Mouse (Mus musculus) spleen, postnatal 10 days (tissue): ENCODE measurements at regions not wholly inside any gene's neighbourhood (a gene's known extent, or its start where the extent isn't known, plus 50 kb on each side); places are given as distances from the start of the nearest gene placed in this dataset.
"Not testable (repeated sequence)": the region's sequence is repeated elsewhere in the genome, so short reads cannot be mapped to it uniquely, and the experiment has no call there.

ENCODE experiments used
- DNase-seq, 2 experiments: peaks; one replicate each; pipeline ENCODE4 v3.0.0; 2021 to 2022; ENCODE audit warnings: low spot score in 2 of 2

GRCm38 (mm10) chr5:148706323-148707120 is 153.9 kb upstream of the Ubl3 start:
- DNase-seq, result no peak

- DNase-seq, result no peak
Measured at GRCm38 (mm10) chr5:148704769-148705168, 152.2 kb upstream of the Ubl3 start.

- no peak for DNase-seq
Measured at GRCm38 (mm10) chr5:148701859-148702258, 149.3 kb upstream of the Ubl3 start.

GRCm38 (mm10) chr5:148701001-148701400 is 148.4 kb upstream of the Ubl3 start:
- no peak for DNase-seq

- DNase-seq, result peak in 1 of 2 experiments; percentile 29
Measured at GRCm38 (mm10) chr5:148700240-148700639, 147.7 kb upstream of the Ubl3 start.

- DNase-seq, result no peak
Measured at GRCm38 (mm10) chr5:148697631-148698368, 145.2 kb upstream of the Ubl3 start.

GRCm38 (mm10) chr5:148694352-148694751 is 141.8 kb upstream of the Ubl3 start:
- no peak for DNase-seq

GRCm38 (mm10) chr5:148691486-148691885 is 138.9 kb upstream of the Ubl3 start:
- no peak for DNase-seq

- no peak for DNase-seq
Measured at GRCm38 (mm10) chr5:148690823-148691197, 138.2 kb upstream of the Ubl3 start.

- no peak for DNase-seq
Measured at GRCm38 (mm10) chr5:148690158-148690822, 137.7 kb upstream of the Ubl3 start.

- DNase-seq, result no peak
Measured at GRCm38 (mm10) chr5:148689297-148689696, 136.7 kb upstream of the Ubl3 start.

GRCm38 (mm10) chr5:148688501-148688900 is 135.9 kb upstream of the Ubl3 start:
- no peak for DNase-seq

- DNase-seq, result no peak
Measured at GRCm38 (mm10) chr5:148687827-148688226, 135.2 kb upstream of the Ubl3 start.

- DNase-seq, result no peak
Measured at GRCm38 (mm10) chr5:148684216-148684615, 131.6 kb upstream of the Ubl3 start.

- DNase-seq, result no peak
Measured at GRCm38 (mm10) chr5:148682553-148682952, 130.0 kb upstream of the Ubl3 start.

- DNase-seq, result no peak
Measured at GRCm38 (mm10) chr5:148680341-148680740, 127.8 kb upstream of the Ubl3 start.

GRCm38 (mm10) chr5:148679586-148679985 is 127.0 kb upstream of the Ubl3 start:
- DNase-seq, result no peak

- DNase-seq, result not testable (repeated sequence)
Measured at GRCm38 (mm10) chr5:148678285-148678937, 125.8 kb upstream of the Ubl3 start.

GRCm38 (mm10) chr5:148674281-148674680 is 121.7 kb upstream of the Ubl3 start:
- no peak for DNase-seq

GRCm38 (mm10) chr5:148662281-148662741 is 109.7 kb upstream of the Ubl3 start:
- DNase-seq, result no peak

- peak in 1 of 2 experiments; percentile 34 for DNase-seq
Measured at GRCm38 (mm10) chr5:148661120-148661519, 108.5 kb upstream of the Ubl3 start.
